Mouse (Mus musculus): Measurements from ENCODE around the gene Nlrp14.
"Not testable (repeated sequence)": the region's sequence is repeated elsewhere in the genome, so short reads cannot be mapped to it uniquely, and the experiment has no call there.

The Nlrp14 gene

DNA sequence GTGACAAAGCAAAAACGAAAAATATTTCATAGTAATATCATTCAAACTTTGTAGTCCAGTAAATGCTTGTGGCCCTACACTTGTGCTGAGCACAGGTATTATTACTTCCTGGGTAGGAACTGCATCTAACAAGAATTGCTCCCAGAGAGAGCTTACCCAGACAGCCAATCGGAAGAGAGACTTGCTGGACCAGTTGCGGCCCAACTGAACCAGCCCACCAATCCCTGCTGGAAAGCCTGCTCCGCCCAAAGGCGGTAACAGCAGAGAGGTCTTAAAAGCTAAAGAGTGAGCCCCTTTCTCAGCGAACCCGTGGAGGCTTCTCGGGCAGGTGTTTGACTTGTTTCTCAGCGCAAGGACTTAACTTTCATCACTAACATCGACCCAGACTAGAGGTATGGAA is at the start of gene Nlrp14:
Gene Nlrp14 (plus strand): TSS at position 301 of the 400 bp plus-strand sequence.
- no peak for DNase-seq (ENCODE audit: low read depth)

DNA sequence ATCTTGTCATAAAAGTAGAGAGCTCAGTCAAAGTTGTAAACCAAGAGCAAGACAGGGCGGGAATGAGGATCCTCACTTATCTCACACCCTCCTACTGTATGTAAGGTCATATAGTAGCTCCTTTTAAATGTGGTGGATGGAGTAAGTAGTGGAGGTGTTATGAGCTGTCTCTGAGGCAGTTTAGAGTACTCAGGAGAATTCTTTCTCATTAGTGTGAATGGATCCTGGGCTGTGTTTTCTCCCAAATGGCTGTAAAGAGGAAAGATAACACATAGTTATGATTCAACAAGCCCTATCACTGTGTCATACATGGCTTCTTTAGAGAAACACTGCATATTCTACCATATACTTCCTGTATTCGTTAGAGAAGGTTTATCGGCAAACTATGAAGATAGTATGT is 35.8 kb upstream of the Nlrp14 start, which contains the start of gene Olfr715:
Gene Olfr715 (minus strand): TSS at position 101 of the 400 bp plus-strand sequence.
- DNase-seq (ENCODE audit: low read depth): not testable (repeated sequence)

GRCm38 (mm10) chr7:107138027-107138426 is 28.8 kb upstream of the Nlrp14 start, which contains the start of gene Olfr716:
Gene Olfr716 (plus strand): TSS chr7:107138327.
- DNase-seq (ENCODE audit: low read depth): not testable (repeated sequence)

DNA sequence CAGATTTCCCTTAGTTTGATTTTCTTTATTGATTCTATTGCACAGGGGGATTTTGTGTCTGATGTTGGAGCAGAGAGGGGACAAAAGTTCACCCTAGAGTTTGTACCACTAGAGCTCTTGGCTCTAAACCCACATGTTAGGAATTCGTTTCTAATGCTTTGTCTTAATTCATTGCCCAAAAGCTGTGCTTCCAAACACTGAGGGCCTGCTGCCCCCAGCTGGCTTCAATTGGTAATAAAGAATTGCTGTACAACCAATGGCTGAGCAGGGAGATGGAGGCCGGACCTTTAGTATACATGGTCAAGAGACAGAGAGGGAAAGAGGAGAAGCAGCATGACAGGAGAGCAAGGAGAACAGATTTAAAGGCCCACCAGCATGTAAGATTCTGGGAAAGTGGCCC is 13.6 kb downstream of the Nlrp14 start:
- DNase-seq (ENCODE audit: low read depth): no peak

- DNase-seq (ENCODE audit: low read depth): no peak
Measured at GRCm38 (mm10) chr7:107201817-107202216, 35.0 kb downstream of the Nlrp14 start.

GRCm38 (mm10) chr7:107207843-107208242 is 41.1 kb downstream of the Nlrp14 start:
- no peak for DNase-seq (ENCODE audit: low read depth)

GRCm38 (mm10) chr7:107209204-107209860 is 42.5 kb downstream of the Nlrp14 start, which contains the start of gene Rbmxl2:
Gene Rbmxl2 (plus strand): TSS chr7:107209445.
- no peak for DNase-seq (ENCODE audit: low read depth)

- DNase-seq (ENCODE audit: low read depth): no peak
Measured at GRCm38 (mm10) chr7:107210126-107210576, 43.4 kb downstream of the Nlrp14 start.

- no peak for DNase-seq (ENCODE audit: low read depth)
Measured at GRCm38 (mm10) chr7:107215723-107216122, 48.9 kb downstream of the Nlrp14 start.

DNA sequence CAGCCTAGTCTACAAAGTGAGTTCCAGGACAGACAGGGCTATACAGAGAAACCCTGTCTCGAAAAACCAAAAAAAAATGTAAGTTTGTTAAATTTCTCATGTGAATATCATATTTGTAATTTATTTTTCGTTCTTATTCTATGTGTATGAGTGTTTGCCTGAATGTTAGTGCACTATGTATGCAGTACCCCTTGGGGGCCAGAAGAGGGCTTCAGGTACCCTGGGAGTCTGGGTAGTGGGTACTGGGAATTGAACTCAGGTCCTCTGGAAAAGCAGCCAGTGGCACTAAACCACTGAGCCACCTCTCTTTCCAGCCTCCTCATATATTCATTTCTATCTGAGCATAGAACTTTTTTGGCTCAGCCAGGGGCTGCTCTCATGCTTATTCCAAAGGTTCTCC is 50.1 kb downstream of the Nlrp14 start:
- no peak for DNase-seq (ENCODE audit: low read depth)

DNA sequence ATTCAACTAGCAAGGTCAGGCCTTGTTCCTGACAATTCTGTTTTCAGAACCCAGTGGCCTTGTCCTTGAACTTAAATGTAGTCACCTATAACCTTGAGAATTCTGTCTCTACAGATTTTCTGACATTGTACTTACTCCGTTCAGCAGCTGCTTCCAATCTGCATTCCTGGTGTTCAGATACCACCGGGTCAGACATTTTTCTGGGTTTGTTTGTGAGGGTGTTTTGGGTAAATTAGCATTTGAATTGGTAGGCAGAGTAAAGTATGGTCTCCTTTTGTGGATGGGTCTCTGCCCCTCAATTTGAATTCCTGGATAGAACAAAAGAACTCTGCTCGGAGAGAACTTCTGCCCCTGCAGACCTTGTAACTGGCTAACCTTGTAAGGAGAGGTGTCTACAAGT is 70.1 kb downstream of the Nlrp14 start:
- DNase-seq (ENCODE audit: low read depth): no peak

GRCm38 (mm10) chr7:107237498-107237897 is 70.7 kb downstream of the Nlrp14 start:
- no peak for DNase-seq (ENCODE audit: low read depth)

DNA sequence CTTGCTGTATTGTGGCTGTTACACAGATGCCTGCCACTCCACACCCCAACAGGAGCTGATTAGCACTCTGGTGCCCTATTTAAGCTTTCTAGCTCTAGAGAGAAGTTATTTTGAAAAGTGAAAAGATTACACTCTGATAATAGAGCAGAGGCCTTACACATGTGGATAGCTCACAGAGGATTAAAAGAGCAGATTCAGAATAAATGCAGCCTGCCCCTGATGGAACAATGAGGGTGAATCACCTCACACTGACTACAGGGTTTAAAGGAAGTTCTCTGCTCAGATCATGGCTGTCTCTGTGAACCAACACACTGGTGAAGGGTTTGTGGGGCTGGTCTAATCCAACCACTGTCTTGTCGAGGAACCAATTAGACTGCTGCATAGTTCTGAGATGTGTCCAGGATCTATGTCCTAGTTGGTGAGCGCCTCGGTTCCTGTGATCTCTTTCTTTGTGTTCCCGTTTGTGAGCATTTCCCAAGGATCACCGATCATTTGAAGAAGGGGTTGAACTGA is 74.6 kb downstream of the Nlrp14 start:
- DNase-seq (ENCODE audit: low read depth): no peak
